Mouse (Mus musculus): ENCODE measurements around the gene Clic4.

- no peak for TF ChIP-seq POLR2A (IDR thresholded peaks at IDR 0.05; ENCODE audit: borderline replicate concordance, extremely low read depth, insufficient read depth, insufficient read length, poor library complexity, severe bottlenecking)
- TF ChIP-seq CTCF (IDR thresholded peaks at IDR 0.05; ENCODE audit: borderline replicate concordance, extremely low read depth, insufficient read depth, insufficient read length): no peak
Observed at GRCm38 (mm10) chr4:135192841-135193240, 79.8 kb downstream of the Clic4 start.

All from brain, embryonic 14.5 days (tissue).